Mouse (Mus musculus): Measurements from ENCODE around the gene Abhd4. TPM values are rescaled to one million over a fixed set of nuclear protein-coding genes. Genes with fewer than 3 reads are reported as not detected.
A peak's percentile ranks its signal among the peaks of the same experiment; 100 is the strongest.

Gene Abhd4
- total RNA-seq, 1 experiment from 2014 or later: 676 TPM

- no peak for DNase-seq
Observed at GRCm38 (mm10) chr14:54284839-54285238, 30.9 kb downstream of the Abhd4 start, which contains the start of gene Olfr49. Gene Olfr49 (minus strand): TSS chr14:54284939.

GRCm38 (mm10) chr14:54300136-54300535, 46.1 kb downstream of the Abhd4 start:
- peak; percentile 68 for DNase-seq

GRCm38 (mm10) chr14:54300676-54301075, 46.7 kb downstream of the Abhd4 start:
- DNase-seq: peak; percentile 12

- DNase-seq: peak; percentile 8
Observed at GRCm38 (mm10) chr14:54311763-54312162, 57.8 kb downstream of the Abhd4 start.

Other genes starting within 250 kb of the Abhd4 start
- 310 and 330 TPM in 2 replicates for gene Dad1, start 84 bp upstream of the Abhd4 start, total RNA-seq (2021)
- 0.14 TPM in 1 of 2 replicates, not detected in the other for gene Olfr49, start 30.8 kb downstream of the Abhd4 start, total RNA-seq (2021)
- 111 and 126 TPM in 2 replicates for gene Oxa1l, start 106.6 kb downstream of the Abhd4 start, total RNA-seq (2021)
- gene Slc7a7, start 163.6 kb downstream of the Abhd4 start, total RNA-seq (2021): 5.4 and 5.9 TPM in 2 replicates
- gene Mrpl52, start 172.7 kb downstream of the Abhd4 start, total RNA-seq (2021): 197 and 205 TPM in 2 replicates
- gene Mmp14, start 177.4 kb downstream of the Abhd4 start, total RNA-seq (2021): 56.4 and 68.5 TPM in 2 replicates
- 109 and 130 TPM in 2 replicates for gene Lrp10, start 209.9 kb downstream of the Abhd4 start, total RNA-seq (2021)
- gene Rem2, start 221.9 kb downstream of the Abhd4 start, total RNA-seq (2021): 0.64 and 0.67 TPM in 2 replicates

Data from adrenal gland, postnatal 25 days (tissue).